Mouse (Mus musculus): ENCODE data around the gene Ormdl1.
"Not testable (repeated sequence)": the region's sequence is repeated elsewhere in the genome, so short reads cannot be mapped to it uniquely, and the experiment has no call there.

Gene Ormdl1

GRCm38 (mm10) chr1:53296581-53297383 lies at the start of gene Ormdl1, which contains the start of the genes Pms1 and Gm28778:
TSS of gene Ormdl1 (plus strand) at chr1:53297095.
TSS of gene Pms1 (minus strand) at chr1:53297018.
TSS of gene Gm28778 (plus strand) at chr1:53297111.
- peak; percentile 93 for DNase-seq (ENCODE audit: low spot score)

GRCm38 (mm10) chr1:53264958-53265612 lies 31.8 kb upstream of the Ormdl1 start:
- not testable (repeated sequence) for DNase-seq (ENCODE audit: low spot score)

- DNase-seq (ENCODE audit: low spot score) = no peak
Measured at GRCm38 (mm10) chr1:53269901-53270300, 27.0 kb upstream of the Ormdl1 start.

DNA sequence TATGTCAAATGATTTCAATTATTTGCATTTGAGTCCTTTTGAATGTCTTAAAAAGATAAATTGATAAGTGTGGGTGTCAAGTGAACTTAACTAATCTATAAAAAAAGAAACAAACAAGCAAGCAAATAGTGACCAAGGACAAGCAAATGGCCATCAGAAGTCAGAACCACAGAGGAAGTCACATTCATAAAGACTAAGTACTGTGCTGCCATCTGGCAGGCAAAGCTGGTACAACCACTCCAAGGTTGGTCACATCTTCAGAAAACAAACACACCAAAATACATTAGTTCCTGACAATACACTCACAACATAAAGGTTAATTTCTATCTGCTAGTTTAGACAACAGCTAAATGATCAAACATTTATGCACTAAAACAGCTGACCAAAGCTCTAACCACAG lies 24.2 kb upstream of the Ormdl1 start:
- DNase-seq (ENCODE audit: low spot score) = peak; percentile 3

GRCm38 (mm10) chr1:53291197-53291596 lies 5.7 kb upstream of the Ormdl1 start:
- DNase-seq (ENCODE audit: low spot score) = no peak

DNA sequence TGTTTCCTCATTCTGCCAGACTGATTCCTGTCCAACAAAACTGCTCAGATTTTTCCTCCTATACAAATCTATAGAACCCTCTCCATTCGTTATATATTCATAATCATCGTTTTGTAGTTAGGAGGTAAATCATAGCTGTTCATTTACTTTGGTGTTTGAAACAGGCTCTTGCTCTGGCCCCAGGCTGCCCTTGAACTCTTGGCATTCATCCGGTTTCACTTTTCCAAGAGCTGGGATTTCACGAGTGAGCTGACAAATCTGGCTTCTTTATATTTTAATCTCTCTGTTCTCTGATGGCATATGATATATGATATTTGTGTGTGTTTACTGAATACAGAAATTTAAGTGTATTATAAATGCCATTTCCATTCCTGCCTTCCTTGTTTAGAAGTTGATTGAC lies 3.6 kb downstream of the Ormdl1 start:
- DNase-seq (ENCODE audit: low spot score) = no peak

- DNase-seq (ENCODE audit: low spot score) = peak; percentile 71
Measured at GRCm38 (mm10) chr1:53312989-53313967, 16.4 kb downstream of the Ormdl1 start, which contains the start of gene Osgepl1. TSS of gene Osgepl1 (plus strand) at chr1:53313624.

DNA sequence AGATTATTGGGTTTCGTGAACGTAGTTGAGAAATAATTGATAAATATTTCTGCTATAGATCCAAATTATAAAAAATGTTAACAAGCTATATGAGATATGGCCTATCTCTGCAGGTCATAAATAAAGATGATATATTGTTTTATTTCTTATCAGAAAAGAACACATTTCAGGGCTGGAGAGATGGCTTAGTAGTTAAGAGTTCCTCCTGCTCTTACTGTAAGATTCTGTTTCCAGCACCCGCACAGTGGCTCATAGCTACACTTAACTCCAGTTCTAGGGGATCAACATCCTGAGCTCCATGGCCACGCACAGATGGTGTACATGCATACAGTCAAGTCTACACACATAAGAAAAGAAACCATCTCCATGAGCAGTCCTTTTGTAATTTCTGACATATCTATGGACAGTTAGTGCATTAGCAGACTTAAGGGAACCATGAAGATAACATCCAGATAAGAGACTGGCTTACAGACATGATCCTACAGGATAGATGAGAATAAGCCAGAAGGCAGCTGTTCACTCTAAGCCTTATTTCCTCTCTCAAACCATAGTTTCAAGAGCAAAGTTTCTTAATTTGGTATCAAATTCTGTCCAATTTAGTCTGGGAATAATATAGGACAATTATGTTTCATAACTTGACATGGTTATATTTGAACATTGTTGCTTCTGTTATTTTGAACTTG lies 24.9 kb downstream of the Ormdl1 start:
- DNase-seq (ENCODE audit: low spot score) = no peak

GRCm38 (mm10) chr1:53323254-53323653 lies 26.4 kb downstream of the Ormdl1 start:
- no peak for DNase-seq (ENCODE audit: low spot score)

- no peak for DNase-seq (ENCODE audit: low spot score)
Measured at GRCm38 (mm10) chr1:53324277-53324676, 27.4 kb downstream of the Ormdl1 start.

GRCm38 (mm10) chr1:53324827-53325494 lies 28.1 kb downstream of the Ormdl1 start:
- DNase-seq (ENCODE audit: low spot score) = no peak

DNA sequence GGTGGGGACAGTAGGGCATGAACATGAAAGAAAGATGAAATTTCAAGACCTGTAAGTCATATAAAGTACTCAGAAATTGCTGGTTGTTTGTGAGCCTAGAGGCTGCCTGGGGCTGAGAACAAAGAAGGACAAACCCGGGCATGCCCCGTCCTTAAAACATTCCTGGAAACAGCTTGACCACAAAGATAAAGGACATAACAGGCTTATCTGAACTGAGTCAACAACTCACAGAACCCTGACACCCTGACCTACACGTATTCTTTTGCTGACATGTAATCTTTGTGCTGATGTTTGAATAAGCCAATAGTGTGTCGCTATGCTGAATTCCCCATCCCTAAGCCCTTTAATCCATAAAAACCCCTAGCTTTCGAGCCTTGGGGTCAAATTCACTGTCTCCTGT lies 36.6 kb downstream of the Ormdl1 start:
- not testable (repeated sequence) for DNase-seq (ENCODE audit: low spot score)

- no peak for DNase-seq (ENCODE audit: low spot score)
Measured at GRCm38 (mm10) chr1:53335465-53335864, 38.6 kb downstream of the Ormdl1 start.

DNA sequence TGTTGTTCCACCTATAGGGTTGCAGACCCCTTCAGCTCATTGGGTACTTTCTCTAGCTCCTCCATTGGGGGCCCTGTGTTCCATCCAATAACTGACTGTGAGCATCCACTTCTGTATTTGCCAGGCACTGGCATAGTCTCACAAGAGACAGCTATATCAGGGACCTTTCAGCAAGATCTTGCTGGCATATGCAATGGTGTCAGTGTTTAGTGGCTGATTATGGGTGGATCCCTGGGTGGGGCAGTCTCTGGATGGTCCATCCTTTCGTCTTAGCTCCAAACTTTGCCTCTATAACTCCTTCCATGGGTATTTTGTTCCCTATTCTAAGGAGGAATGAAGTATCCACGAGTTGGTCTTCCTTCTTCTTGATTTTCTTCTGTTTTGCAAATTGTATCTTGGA lies 40.5 kb downstream of the Ormdl1 start:
- not testable (repeated sequence) for DNase-seq (ENCODE audit: low spot score)

- no peak for DNase-seq (ENCODE audit: low spot score)
Measured at GRCm38 (mm10) chr1:53341071-53341470, 44.2 kb downstream of the Ormdl1 start.

DNA sequence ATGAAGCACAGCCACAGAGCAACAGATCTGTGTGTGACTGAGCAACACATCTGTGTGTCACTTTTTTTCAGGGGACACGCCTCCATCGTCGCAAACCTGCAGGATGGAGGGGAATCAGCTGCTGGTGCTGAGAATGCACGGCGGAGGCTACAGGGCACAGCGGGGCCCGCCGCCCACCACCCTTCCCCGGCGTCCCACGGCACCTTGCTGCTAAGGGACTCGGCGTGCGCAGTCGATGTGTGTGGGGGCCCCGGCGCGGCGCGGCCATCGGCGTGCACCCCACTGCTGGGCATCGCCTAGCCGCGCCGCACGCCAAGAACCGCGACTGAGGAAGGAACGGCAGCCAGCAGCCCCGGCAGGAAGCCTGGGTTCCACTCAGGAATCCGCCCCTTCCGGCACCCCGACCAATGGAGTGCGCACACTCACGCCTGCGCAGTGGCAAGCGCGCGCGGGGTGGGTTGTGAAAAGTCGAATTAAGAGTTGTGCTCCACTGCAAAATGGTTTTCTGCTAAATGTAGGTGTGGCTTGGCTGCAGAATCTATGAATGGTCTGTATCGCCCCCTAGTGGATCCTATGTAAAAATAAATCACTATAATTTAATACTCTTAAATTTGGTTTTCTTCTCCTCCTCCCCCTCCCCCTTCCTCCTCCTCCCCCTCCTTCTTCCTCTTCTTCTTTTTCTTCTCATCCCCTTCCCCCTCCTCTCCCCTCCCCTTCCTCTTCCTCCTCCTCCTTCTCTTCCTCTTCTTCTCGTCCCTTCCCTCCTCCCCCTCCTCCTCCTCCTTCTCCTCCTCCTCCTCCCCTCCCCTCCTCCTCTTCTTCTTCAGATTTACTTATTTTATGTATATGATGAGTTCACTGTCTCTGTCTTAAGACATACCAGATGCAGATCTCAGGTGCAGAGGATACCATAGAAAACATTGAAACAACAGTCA lies 55.7 kb downstream of the Ormdl1 start, which contains the start of the genes Asdurf, Gm28551 and Asnsd1:
Gene Asdurf (minus strand): TSS at position 293 of the 935 bp plus-strand sequence.
Gene Gm28551 (minus strand): TSS at position 341 of the 935 bp plus-strand sequence.
Gene Asnsd1 (minus strand): TSS at position 426 of the 935 bp plus-strand sequence.
- peak; percentile 95 for DNase-seq (ENCODE audit: low spot score)

DNA sequence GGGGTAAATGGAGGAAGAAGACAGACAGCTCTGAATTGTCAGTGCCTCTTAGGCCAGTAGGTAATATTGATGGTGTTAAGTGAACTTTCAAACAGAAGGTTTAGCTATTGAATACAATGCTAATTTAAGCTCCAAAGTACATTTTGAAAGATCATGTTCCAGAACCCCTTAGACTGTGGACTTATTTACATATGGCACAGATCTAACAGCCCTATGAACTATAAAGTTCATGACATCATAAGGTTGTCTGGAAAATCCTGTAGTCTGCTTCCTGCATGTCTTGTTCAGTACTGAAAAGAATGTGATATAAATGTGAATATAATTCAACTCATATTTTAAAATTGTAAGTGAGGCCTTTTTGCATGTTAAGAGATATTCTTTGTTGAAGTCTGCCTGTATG lies 62.1 kb downstream of the Ormdl1 start:
- no peak for DNase-seq (ENCODE audit: low spot score)

All from ovary, postnatal 14 days (tissue).